Mouse (Mus musculus) kidney, adult 9 months (tissue): ENCODE results near the gene Aox1.
A peak's percentile ranks its signal among the peaks of the same experiment; 100 is the strongest.

Experiments used
- DNase-seq: peaks from one replicate; pipeline ENCODE4 v3.0.0; 2022

Aox1 gene

GRCm38 (mm10) chr1:58065606-58066005 lies 35.9 kb downstream of the Aox1 start:
- no peak for DNase-seq

- no peak for DNase-seq
Observed at GRCm38 (mm10) chr1:58069181-58069580, 39.5 kb downstream of the Aox1 start.

GRCm38 (mm10) chr1:58070091-58070490 lies 40.4 kb downstream of the Aox1 start:
- no peak for DNase-seq

GRCm38 (mm10) chr1:58071006-58071405 lies 41.3 kb downstream of the Aox1 start:
- no peak for DNase-seq

GRCm38 (mm10) chr1:58071509-58071908 lies 41.8 kb downstream of the Aox1 start:
- DNase-seq: no peak

- no peak for DNase-seq
Observed at GRCm38 (mm10) chr1:58072416-58072815, 42.7 kb downstream of the Aox1 start.

- DNase-seq: no peak
Observed at GRCm38 (mm10) chr1:58072991-58073730, 43.4 kb downstream of the Aox1 start.

- DNase-seq: no peak
Observed at GRCm38 (mm10) chr1:58074266-58074665, 44.5 kb downstream of the Aox1 start.

GRCm38 (mm10) chr1:58077882-58078281 lies 48.2 kb downstream of the Aox1 start:
- DNase-seq: no peak

- no peak for DNase-seq
Observed at GRCm38 (mm10) chr1:58078390-58078789, 48.7 kb downstream of the Aox1 start.

- peak; percentile 22 for DNase-seq
Observed at GRCm38 (mm10) chr1:58079689-58080088, 50.0 kb downstream of the Aox1 start.

GRCm38 (mm10) chr1:58080446-58080845 lies 50.7 kb downstream of the Aox1 start:
- no peak for DNase-seq

GRCm38 (mm10) chr1:58081356-58081755 lies 51.6 kb downstream of the Aox1 start:
- DNase-seq: no peak

- DNase-seq: no peak
Observed at GRCm38 (mm10) chr1:58089316-58089715, 59.6 kb downstream of the Aox1 start.

GRCm38 (mm10) chr1:58090191-58090590 lies 60.5 kb downstream of the Aox1 start:
- no peak for DNase-seq

GRCm38 (mm10) chr1:58091213-58091612 lies 61.5 kb downstream of the Aox1 start:
- no peak for DNase-seq

- DNase-seq: no peak
Observed at GRCm38 (mm10) chr1:58091992-58092560, 62.3 kb downstream of the Aox1 start.

- no peak for DNase-seq
Observed at GRCm38 (mm10) chr1:58097338-58097737, 67.6 kb downstream of the Aox1 start.

GRCm38 (mm10) chr1:58099119-58099518 lies 69.4 kb downstream of the Aox1 start:
- DNase-seq: no peak

- peak; percentile 26 for DNase-seq
Observed at GRCm38 (mm10) chr1:58101531-58102146, 71.9 kb downstream of the Aox1 start.

GRCm38 (mm10) chr1:58102494-58102893 lies 72.8 kb downstream of the Aox1 start:
- no peak for DNase-seq

GRCm38 (mm10) chr1:58105685-58106084 lies 76.0 kb downstream of the Aox1 start:
- no peak for DNase-seq

- DNase-seq: no peak
Observed at GRCm38 (mm10) chr1:58107066-58107465, 77.3 kb downstream of the Aox1 start.

- DNase-seq: no peak
Observed at GRCm38 (mm10) chr1:58110241-58110640, 80.5 kb downstream of the Aox1 start.
